Mouse (Mus musculus): ENCODE data around the gene Zbed4. TPM values are rescaled to one million over a fixed set of nuclear protein-coding genes. Genes with fewer than 3 reads are reported as not detected.
A peak's percentile ranks its signal among the peaks of the same experiment; 100 is the strongest.
"Not testable (repeated sequence)": the region's sequence is repeated elsewhere in the genome, so short reads cannot be mapped to it uniquely, and the experiment has no call there.

Gene Zbed4
- polyA plus RNA-seq, 1 experiment from 2014 or later: 10.9 TPM

- H3K27ac ChIP-seq: no peak overlapping the region
- WGBS (ENCODE audit: missing documents): 90% methylated on average over 8 of the region's 8 CpGs
- H3K4me3 ChIP-seq (ENCODE audit: inconsistent target): no peak overlapping the region
- H3K79me2 ChIP-seq (ENCODE audit: inconsistent target): no peaks in the 10 kb centered on the region
- peaks cover 72% of the 10 kb centered on the region for H3K36me3 ChIP-seq (ENCODE audit: inconsistent target)
Observed at GRCm38 (mm10) chr15:88808121-88808520, 56.7 kb downstream of the Zbed4 start.

- Histone ChIP-seq H3K4me3 (ENCODE audit: inconsistent target) (no peak overlapping the region), H3K36me3 (ENCODE audit: inconsistent target) (peaks cover 72% of the 10 kb centered on the region), H3K27ac (no peak overlapping the region), H3K79me2 (ENCODE audit: inconsistent target) (no peaks in the 10 kb centered on the region)
- 100% methylated on average over 2 of the region's 2 CpGs for WGBS (ENCODE audit: missing documents)
Observed at GRCm38 (mm10) chr15:88810369-88810768, 58.9 kb downstream of the Zbed4 start.

- no peak overlapping the region for H3K27ac ChIP-seq
- peaks cover 17% of the 10 kb centered on the region for H3K79me2 ChIP-seq (ENCODE audit: inconsistent target)
- H3K4me3 ChIP-seq (ENCODE audit: inconsistent target): no peak overlapping the region
- H3K36me3 ChIP-seq (ENCODE audit: inconsistent target): peaks cover 56% of the 10 kb centered on the region
- WGBS (ENCODE audit: missing documents): 98% methylated on average over 3 of the region's 3 CpGs
Observed at GRCm38 (mm10) chr15:88813262-88813661, 61.8 kb downstream of the Zbed4 start.

GRCm38 (mm10) chr15:88813873-88814272, 62.4 kb downstream of the Zbed4 start:
- H3K27ac ChIP-seq; H3K4me3 ChIP-seq (ENCODE audit: inconsistent target): not testable (repeated sequence)
- Histone ChIP-seq H3K79me2 (ENCODE audit: inconsistent target) (peaks cover 22% of the 10 kb centered on the region), H3K36me3 (ENCODE audit: inconsistent target) (peaks cover 50% of the 10 kb centered on the region)
- WGBS (ENCODE audit: missing documents): 100% methylated on average over 2 of the region's 2 CpGs

- peaks cover 44% of the 10 kb centered on the region for H3K36me3 ChIP-seq (ENCODE audit: inconsistent target)
- peaks cover 22% of the 10 kb centered on the region for H3K79me2 ChIP-seq (ENCODE audit: inconsistent target)
- 93% methylated on average over 11 of the region's 11 CpGs for WGBS (ENCODE audit: missing documents)
- H3K4me3 ChIP-seq (ENCODE audit: inconsistent target): no peak overlapping the region
- peak overlapping the region; percentile 75 for H3K27ac ChIP-seq
Observed at GRCm38 (mm10) chr15:88814411-88815047, 63.1 kb downstream of the Zbed4 start.

GRCm38 (mm10) chr15:88815196-88815700, 63.8 kb downstream of the Zbed4 start:
- 12% methylated on average over 6 of the region's 6 CpGs for WGBS (ENCODE audit: missing documents)
- no peak overlapping the region for H3K4me3 ChIP-seq (ENCODE audit: inconsistent target)
- H3K79me2 ChIP-seq (ENCODE audit: inconsistent target): peaks cover 27% of the 10 kb centered on the region
- peaks cover 39% of the 10 kb centered on the region for H3K36me3 ChIP-seq (ENCODE audit: inconsistent target)
- peak overlapping the region; percentile 75 for H3K27ac ChIP-seq

- Histone ChIP-seq H3K27ac (peak within 1 kb of the TSS; percentile 54), H3K79me2 (ENCODE audit: inconsistent target) (peaks cover 46% of the 10 kb centered on the region), H3K36me3 (ENCODE audit: inconsistent target) (peaks cover 21% of the 10 kb centered on the region), H3K4me3 (ENCODE audit: inconsistent target) (peak within 1 kb of the TSS; percentile 93)
- WGBS (ENCODE audit: missing documents): under 1% methylated on average over 87 of the region's 88 CpGs
Observed at GRCm38 (mm10) chr15:88819026-88819905, 67.8 kb downstream of the Zbed4 start, which contains the start of the genes Alg12 and Creld2. Gene Alg12 (minus strand): TSS chr15:88819318. Gene Creld2 (plus strand): TSS chr15:88819646.

GRCm38 (mm10) chr15:88819906-88820303, 68.4 kb downstream of the Zbed4 start:
- WGBS (ENCODE audit: missing documents): 1% methylated on average over 23 of the region's 23 CpGs
- Histone ChIP-seq H3K4me3 (ENCODE audit: inconsistent target) (peak overlapping the region; percentile 71), H3K27ac (no peak overlapping the region), H3K36me3 (ENCODE audit: inconsistent target) (peaks cover 23% of the 10 kb centered on the region), H3K79me2 (ENCODE audit: inconsistent target) (peaks cover 46% of the 10 kb centered on the region)

GRCm38 (mm10) chr15:88821403-88821802, 69.9 kb downstream of the Zbed4 start:
- Histone ChIP-seq H3K79me2 (ENCODE audit: inconsistent target) (peaks cover 46% of the 10 kb centered on the region), H3K4me3 (ENCODE audit: inconsistent target) (no peak overlapping the region), H3K27ac (no peak overlapping the region), H3K36me3 (ENCODE audit: inconsistent target) (peaks cover 38% of the 10 kb centered on the region)
- WGBS (ENCODE audit: missing documents): 84% methylated on average over 7 of the region's 7 CpGs

- H3K4me3 ChIP-seq (ENCODE audit: inconsistent target): no peak overlapping the region
- no peak overlapping the region for H3K27ac ChIP-seq
- peaks cover 41% of the 10 kb centered on the region for H3K36me3 ChIP-seq (ENCODE audit: inconsistent target)
- peaks cover 36% of the 10 kb centered on the region for H3K79me2 ChIP-seq (ENCODE audit: inconsistent target)
- 95% methylated on average over 7 of the region's 7 CpGs for WGBS (ENCODE audit: missing documents)
Observed at GRCm38 (mm10) chr15:88822513-88822912, 71.1 kb downstream of the Zbed4 start.

- 88% methylated on average over 5 of the region's 5 CpGs for WGBS (ENCODE audit: missing documents)
- peaks cover 27% of the 10 kb centered on the region for H3K79me2 ChIP-seq (ENCODE audit: inconsistent target)
- H3K36me3 ChIP-seq (ENCODE audit: inconsistent target): peaks cover 41% of the 10 kb centered on the region
- no peak overlapping the region for H3K4me3 ChIP-seq (ENCODE audit: inconsistent target)
- H3K27ac ChIP-seq: no peak overlapping the region
Observed at GRCm38 (mm10) chr15:88823376-88823775, 71.9 kb downstream of the Zbed4 start.

- Histone ChIP-seq H3K4me3 (ENCODE audit: inconsistent target) (no peak overlapping the region), H3K27ac (no peak overlapping the region), H3K79me2 (ENCODE audit: inconsistent target) (no peaks in the 10 kb centered on the region), H3K36me3 (ENCODE audit: inconsistent target) (peaks cover 41% of the 10 kb centered on the region)
- WGBS (ENCODE audit: missing documents): 94% methylated on average over 6 of the region's 6 CpGs
Observed at GRCm38 (mm10) chr15:88827466-88827865, 76.0 kb downstream of the Zbed4 start.

- Histone ChIP-seq H3K36me3 (ENCODE audit: inconsistent target) (peaks cover 35% of the 10 kb centered on the region), H3K27ac (no peak overlapping the region), H3K79me2 (ENCODE audit: inconsistent target) (no peaks in the 10 kb centered on the region), H3K4me3 (ENCODE audit: inconsistent target) (no peak overlapping the region)
- 39% methylated on average over 9 of the region's 9 CpGs for WGBS (ENCODE audit: missing documents)
Observed at GRCm38 (mm10) chr15:88827991-88828799, 76.7 kb downstream of the Zbed4 start.
